Mouse (Mus musculus) T-cell, adult 2 months (primary cell): Measurements from ENCODE around the gene Acsf2.

Source experiments
- DNase-seq: peaks from one replicate; pipeline ENCODE4 v3.0.0; 2022; ENCODE audit warnings: low spot score

Gene Acsf2

DNA sequence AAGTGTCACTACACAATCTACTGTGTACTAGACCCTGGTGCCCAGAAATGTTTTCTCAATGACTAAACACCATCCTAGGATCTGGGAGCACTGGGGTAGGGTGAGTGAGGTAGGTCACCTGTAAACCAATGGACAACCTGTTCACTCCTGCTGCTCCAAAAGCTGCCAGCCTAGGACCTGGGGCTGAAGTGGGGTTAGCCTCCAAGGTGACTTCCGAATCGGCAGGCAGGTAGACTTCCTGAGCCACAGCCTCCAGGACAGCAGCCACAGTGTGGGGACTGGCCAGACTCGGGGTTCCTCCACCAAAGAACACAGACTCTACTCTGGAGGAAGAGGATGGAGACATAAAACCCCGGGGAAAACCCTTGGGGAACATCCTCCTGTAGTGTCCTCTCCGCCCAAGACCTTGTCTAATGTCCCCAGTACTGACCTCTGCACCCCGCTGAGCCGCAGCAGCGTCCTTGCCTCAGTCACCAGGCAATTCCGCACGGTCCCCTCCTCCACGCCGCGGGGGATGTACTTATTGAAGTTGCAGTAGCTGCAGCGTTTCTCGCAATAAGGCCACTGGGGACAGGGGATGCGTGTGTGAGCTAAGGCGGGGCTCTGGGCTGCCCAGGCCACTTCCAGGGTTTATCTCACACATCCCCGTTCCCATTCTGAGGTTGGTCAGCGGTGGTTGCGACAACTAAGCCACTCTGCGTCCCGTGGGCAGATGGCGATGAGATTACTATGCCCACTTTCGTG lies 53.5 kb downstream of the Acsf2 start:
- peak; percentile 29 for DNase-seq

DNA sequence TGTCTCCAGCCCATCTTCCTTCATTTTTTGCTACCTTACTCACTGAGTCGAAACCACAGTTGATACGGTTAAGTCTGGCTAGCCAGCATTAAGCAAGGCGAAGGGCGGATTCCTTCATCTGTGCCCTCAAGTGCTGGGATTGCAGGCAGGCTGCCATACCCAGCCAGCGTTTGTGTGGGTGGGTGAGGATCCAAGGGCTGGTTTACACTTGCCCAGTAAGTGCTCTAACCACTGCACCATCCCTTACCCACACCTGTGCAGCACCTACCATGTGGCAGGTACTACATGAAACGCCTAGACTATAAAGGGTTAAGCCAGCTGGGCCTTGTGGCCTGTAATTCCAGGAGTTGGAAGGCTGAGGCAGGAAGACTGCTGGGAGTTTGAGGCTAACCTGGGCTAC lies 54.4 kb downstream of the Acsf2 start:
- no peak for DNase-seq

DNA sequence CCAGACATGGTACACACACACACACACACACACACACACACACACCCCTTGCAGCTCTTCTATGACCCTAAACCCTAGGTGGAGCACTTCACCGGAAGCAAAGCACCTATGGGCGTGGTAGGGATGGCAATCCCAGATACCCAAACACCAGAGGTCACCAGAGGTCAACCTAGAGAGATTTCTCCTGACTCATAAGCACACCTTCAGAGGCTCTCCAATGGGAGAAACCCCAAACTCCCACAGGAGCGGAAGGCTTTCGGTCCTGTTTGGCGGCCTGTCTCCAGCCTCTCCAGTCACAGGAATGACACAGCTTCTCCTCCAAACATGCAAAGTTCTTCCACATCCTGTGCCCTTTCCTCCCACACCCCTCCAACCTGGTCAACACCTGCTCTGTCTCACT lies 55.3 kb downstream of the Acsf2 start:
- no peak for DNase-seq

DNA sequence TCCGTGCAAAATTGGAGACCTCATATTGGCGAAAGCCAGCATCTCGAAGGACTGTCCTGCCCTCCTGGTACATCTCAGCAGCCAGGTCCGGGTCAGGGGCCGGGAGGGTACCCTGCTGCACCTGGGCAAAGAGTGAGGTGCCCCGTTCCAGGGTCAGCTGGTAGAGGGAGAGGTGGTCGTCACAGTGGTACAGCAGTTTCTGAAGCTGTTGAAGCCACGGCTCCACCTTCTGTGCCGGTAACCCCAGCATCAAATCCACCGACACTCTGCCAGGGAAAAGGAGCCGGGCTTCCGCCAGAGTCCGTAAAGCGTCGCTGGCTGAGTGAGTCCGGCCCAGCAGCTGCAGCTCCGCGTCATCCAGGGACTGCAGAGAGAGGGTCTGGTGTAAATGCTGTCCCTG lies 57.2 kb downstream of the Acsf2 start:
- DNase-seq = no peak

DNA sequence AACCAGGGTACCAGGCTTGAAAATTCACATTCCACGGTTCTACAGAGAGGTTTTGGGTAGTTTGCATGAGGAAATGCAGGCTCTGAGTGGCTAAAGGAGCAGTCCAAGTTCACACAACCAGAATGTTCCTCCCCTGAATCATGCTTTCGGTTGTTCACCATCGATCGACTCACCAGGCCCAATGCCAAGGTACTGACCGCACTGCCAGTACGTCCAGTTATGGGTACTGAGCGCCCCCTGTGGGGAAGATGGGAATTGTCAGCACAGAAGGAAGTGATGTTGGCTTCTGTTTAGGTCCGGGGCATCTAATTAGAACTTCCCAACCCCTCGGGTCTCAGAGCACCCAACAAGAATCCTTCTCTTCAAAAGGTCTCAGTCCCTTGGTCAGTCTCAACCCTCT lies 57.7 kb downstream of the Acsf2 start:
- peak; percentile 32 for DNase-seq

DNA sequence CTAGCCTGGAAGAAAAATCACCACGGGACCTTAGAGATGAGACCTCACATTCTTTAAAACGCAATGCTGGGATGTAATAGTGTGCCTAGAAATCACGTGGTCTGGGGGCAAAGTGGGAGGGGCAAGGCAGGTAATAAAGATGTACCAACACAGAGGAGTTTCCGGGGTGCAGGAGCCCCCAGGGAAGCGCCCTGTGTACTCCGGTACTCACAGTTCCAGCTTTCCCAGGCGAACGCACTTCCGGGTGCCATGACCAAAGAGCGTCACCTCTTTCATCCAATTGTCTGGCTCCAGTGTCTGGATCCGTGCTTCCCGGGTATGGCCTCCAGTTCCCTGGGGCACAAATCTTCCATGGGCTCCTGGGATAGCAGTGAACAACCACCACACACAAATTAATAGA lies 58.3 kb downstream of the Acsf2 start:
- DNase-seq = no peak

DNA sequence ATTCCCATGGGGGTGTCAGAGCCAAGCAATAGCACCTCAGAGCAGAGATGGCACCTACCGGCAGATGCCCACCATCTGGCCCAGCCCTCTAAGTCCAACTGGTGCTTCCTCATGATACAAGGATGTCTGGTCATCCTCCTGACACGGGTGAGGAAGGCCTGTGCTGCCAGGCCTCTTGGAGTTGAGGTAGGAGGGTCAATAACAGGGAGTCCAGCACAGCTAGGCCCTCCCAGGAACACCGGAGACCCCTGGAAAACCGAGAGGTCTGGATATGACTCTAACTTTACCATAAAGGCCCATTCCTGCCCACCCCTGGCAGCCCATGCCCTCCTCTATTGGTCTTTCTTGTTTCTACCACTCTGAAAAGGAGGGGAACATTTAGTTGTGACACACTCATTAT lies 59.3 kb downstream of the Acsf2 start:
- no peak for DNase-seq

DNA sequence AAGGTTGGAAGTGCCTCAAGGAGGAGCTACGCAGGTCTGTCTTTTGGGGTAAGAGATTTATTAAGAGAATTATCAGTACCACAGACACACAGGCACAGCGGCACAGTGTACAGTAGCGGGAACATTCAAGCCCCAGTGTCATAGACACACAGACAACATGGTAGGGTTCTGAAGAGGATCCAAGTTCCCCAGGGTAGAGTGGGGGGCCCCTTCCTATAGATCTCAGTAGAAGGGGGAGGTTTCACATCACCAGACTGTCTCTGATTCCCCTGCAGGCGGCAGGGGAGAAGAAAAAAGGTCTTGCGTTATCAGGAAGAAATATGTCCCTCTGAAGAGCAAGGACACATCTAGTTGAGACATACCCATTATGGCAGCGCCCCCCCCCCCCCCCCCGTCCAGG lies 61.9 kb downstream of the Acsf2 start:
- DNase-seq = no peak

DNA sequence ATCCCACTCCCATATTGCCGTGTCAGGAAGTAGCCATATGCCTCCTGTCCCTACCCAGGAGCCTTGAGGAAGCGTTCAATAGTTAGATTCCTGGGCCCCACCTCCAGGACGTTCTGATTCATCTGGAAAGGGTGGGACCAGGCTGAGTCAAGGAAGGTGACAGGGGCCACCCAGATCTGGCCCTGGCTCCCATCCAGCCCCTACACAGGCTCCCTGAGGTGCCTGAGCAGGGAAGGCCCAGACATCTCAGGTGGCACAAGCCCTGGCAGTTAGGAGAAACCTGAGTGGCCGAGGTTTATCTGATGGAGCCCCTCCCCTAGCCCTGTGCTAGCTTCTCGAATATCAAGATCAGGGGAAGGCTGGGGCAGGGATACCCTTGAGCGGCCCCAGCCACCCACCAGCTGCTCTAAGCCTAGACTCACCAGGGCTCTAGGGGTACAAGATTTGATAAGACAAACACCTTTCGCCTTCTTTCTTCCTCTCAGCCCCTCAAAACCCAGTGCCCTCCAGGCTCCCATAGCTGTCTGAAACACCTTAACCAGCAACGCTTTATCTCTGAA lies 62.9 kb downstream of the Acsf2 start:
- no peak for DNase-seq

DNA sequence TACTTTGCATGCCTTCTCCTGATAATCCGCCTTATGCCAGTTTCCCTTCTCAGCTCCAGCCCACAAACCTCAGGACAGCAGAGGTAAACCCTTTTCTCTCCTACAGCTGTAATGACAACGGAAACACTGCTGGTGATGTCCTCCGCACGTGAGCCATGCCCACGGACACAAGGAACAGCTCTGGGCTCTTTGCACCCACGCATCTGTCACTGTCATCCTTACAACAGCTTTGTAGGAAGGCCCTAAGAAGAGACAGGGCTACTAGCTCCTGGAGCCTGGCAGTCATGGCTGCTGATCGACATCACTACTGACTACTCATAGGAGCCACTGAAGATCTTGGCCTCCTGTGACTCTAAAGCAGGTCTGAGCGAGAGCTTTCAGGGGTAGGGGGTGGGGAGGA lies 68.5 kb downstream of the Acsf2 start:
- no peak for DNase-seq

DNA sequence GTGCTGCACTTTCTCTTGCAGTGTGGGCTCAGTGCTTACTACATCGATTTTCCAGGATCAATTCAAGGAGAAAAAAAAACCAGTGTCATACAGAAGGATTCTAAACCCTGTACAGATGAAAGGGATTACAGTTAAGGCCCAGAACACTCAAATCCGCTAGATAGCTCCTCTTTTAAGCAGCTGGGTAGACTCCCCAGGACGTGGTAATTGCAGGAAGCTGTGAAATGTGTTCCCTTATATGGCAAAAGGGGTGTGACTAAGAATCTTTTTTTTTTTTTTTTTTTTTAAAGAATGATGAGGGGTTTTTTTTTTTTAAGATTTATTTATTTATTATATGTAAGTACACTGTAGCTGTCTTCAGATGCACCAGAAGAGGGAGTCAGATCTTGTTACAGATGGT lies 72.8 kb downstream of the Acsf2 start:
- no peak for DNase-seq

DNA sequence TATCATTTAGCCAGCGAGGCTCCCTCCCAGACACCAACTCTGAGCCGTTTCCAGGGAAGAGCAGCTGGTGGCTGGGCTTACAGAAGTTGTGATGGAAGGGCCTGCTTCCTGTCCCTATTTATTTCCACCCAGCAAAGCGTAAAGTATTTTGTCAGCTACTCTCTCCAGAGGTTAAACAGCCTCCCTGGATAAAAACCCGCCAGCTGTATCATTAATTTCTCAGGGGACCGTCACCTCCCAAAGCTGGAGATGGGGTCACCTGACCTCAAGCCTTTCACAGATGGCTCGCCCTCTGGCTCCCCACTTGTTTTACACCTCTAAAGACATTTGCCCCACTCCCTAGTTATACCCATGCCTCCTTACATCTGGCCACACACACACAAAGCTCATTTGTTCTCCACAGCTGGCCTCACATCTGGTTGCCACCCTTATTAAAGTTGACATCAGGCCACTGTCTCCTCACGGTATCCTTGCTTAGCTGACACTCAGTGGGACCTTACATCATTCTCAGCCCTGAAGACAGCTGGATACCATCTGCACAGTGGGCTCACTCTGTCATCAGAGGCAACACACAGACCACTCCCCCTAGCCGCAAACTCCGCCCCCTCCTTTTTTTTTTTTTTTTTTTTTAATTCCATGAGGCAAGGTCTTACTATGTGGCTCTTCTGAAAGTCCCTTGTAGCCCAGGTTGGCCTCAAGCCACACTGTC lies 75.3 kb downstream of the Acsf2 start:
- DNase-seq = no peak

DNA sequence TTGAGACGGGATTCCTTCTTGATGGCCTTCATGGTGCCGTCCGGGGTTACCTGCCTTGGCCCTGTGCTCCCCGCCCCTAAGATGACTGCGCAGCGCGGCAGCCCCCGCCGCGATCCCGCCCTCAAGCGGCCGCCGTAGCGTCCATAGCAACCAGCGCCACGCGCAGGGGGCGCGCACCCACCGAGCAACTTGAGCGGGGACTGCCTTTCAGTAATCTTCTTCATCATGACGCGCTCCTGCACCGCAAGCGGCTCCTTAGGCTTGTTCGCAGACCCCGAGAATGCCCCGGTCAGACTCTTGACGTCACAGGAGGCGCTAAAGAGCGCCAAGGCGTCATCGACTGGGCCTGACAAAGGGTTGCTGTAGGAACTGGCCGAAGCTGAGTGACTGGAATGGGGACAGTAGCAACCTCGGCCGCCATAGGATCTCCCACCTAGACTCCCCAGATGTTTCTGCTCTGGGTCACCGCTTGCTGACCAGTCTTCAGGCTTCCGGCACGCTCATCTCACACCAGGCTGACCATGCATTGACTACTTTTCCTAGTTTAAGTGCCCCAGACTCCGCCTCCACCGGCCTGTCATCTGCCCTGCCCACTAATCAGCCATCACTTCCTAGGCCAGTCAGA lies 80.3 kb downstream of the Acsf2 start, which contains the start of gene Mycbpap:
Mycbpap (minus strand) TSS at position 524 of the 625 bp plus-strand sequence.
- DNase-seq = peak; percentile 7

DNA sequence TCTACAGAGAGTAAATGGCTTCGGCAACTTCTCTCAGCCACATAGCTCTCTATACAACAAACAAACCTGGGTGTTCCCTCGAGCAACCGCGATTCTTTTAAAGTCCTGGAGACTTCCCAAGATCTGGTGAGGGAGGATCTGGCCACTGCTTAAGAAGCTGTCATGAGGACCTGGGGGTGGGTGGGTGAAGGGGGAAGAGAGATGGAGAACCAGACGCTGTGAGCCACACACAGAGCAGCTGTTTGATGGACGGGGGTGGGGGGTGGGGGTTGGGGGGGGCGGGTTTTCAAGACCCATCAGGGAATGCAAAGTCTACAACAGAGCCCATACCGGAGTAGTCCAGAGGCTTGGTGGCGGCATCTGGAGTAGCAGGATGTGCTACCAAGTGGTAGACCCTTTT lies 88.2 kb downstream of the Acsf2 start:
- no peak for DNase-seq

DNA sequence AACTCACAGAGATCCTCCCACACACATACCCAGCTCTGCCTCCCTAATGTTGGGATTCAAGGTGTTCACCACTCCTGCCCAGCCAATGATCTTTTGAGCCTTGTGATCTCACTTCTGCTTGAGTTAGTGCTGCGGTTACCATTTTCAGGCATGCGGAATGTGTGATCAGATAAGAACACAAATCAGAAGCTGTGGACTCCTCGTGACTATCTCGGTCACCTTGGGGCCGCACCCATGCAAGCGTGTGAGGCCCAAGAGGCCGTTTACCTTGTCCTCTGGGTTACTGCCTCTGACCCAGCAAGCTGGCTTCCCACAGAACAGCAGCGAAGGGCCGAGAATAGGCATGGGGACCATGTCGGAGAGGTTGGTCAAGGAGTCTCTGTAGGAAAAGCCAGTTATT lies 92.7 kb downstream of the Acsf2 start:
- DNase-seq = no peak
